Mouse (Mus musculus): ENCODE results near the gene Wdr53. TPM values are rescaled to one million over a fixed set of nuclear protein-coding genes. Genes with fewer than 3 reads are reported as not detected.
A peak's percentile ranks its signal among the peaks of the same experiment; 100 is the strongest.

Wdr53 gene
- polyA plus RNA-seq (2014; fragmentation: Nextera tagmentation; extraction: Ambion mirVana): 17.3 and 20.4 TPM in 2 replicates

- Histone ChIP-seq H3K9ac (peak within 1 kb of the TSS; percentile 87), H3K27me3 (ENCODE audit: insufficient read depth, low read length) (no peaks in the 10 kb centered on the region), H3K4me3 (ENCODE audit: low read depth, low read length) (peak within 1 kb of the TSS; percentile 83), H3K27ac (ENCODE audit: low read depth) (peak within 1 kb of the TSS; percentile 95), H3K9me3 (ENCODE audit: low read depth, low read length) (no peaks in the 10 kb centered on the region), H3K4me2 (peak within 1 kb of the TSS; percentile 71), H3K36me3 (ENCODE audit: insufficient read depth) (peaks cover 4% of the 10 kb centered on the region; the same call in 1 of the 2 replicates), H3K4me1 (ENCODE audit: insufficient read depth) (peaks cover 8% of the 10 kb centered on the region; the same call in 1 of the 2 replicates)
- no peak for TF ChIP-seq CTCF (IDR thresholded peaks at IDR 0.05; ENCODE audit: low read depth)
- DNase-seq (peak; percentile 97), ATAC-seq (ENCODE audit: insufficient read depth) (peak; percentile 99)
- WGBS: under 1% methylated on average over 48 of the region's 48 CpGs
Observed at GRCm38 (mm10) chr16:32246952-32247370, at the start of gene Wdr53, which contains the start of gene Fbxo45. Gene Wdr53, plus strand, starts transcription at chr16:32247227. Gene Fbxo45, minus strand, starts transcription at chr16:32247158.

DNA sequence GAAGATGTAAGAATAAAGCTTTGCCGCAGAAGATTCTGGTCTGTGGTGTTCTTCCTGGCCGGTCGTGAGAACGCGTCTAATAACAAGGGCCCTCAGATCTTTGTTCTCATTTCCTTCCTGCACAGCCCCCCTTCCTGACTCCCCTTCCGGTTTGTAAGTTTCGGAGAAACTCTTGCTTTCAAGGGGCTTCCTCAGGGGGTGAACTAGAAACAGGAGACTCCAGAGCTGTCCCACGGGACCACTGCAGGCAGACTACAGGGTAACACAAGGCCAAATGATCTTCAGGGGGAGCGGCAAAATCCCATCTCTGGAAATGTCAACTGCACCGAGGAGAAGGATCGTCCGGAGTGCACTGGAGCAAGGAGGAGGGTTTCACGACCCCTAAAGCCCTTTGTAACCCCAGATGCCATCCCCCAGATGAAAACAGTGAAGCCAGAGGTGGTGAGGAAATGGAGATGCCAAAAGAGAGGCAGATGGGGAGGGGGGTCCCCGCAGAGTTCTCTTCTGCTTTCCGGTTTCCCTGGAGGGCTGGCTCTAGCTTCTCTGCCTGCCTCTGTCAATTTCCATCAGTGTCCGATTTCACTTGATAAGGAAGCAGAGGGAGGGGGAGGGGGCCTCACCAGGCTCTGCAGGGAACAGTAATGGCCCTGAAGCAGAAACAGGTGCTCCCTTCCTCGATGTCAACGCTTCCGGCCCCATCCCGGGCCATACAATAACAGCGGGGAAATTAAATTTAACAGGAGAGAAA is 46.6 kb upstream of the Wdr53 start:
- 46% methylated on average over 21 of the region's 21 CpGs for WGBS
- ATAC-seq (ENCODE audit: insufficient read depth) (peak; percentile 54; the same call in 1 of the 2 replicates), DNase-seq (peak; percentile 64)
- peak overlapping the region; percentile 46 for H3K4me2 ChIP-seq
- H3K4me1 ChIP-seq (ENCODE audit: insufficient read depth): no peaks in the 10 kb centered on the region
- no peak for TF ChIP-seq CTCF (IDR thresholded peaks at IDR 0.05; ENCODE audit: low read depth)
- no peaks in the 10 kb centered on the region for H3K27me3 ChIP-seq (ENCODE audit: insufficient read depth, low read length)
- peak overlapping the region; percentile 23 for H3K4me3 ChIP-seq (ENCODE audit: low read depth, low read length)
- H3K27ac ChIP-seq (ENCODE audit: low read depth): peak overlapping the region; percentile 81
- H3K36me3 ChIP-seq (ENCODE audit: insufficient read depth): no peaks in the 10 kb centered on the region
- peak overlapping the region; percentile 34; the same call in 1 of the 2 replicates for H3K9ac ChIP-seq
- H3K9me3 ChIP-seq (ENCODE audit: low read depth, low read length): no peaks in the 10 kb centered on the region

GRCm38 (mm10) chr16:32201004-32201325 is 46.1 kb upstream of the Wdr53 start:
- Histone ChIP-seq H3K4me1 (ENCODE audit: insufficient read depth) (no peaks in the 10 kb centered on the region), H3K4me2 (no peak overlapping the region), H3K9me3 (ENCODE audit: low read depth, low read length) (no peaks in the 10 kb centered on the region), H3K27ac (ENCODE audit: low read depth) (peak overlapping the region; percentile 20; the same call in 1 of the 2 replicates), H3K36me3 (ENCODE audit: insufficient read depth) (no peaks in the 10 kb centered on the region), H3K4me3 (ENCODE audit: low read depth, low read length) (no peak overlapping the region), H3K9ac (no peak overlapping the region), H3K27me3 (ENCODE audit: insufficient read depth, low read length) (no peaks in the 10 kb centered on the region)
- ATAC-seq (ENCODE audit: insufficient read depth) (peak; percentile 28; the same call in 1 of the 2 replicates), DNase-seq (no peak)
- WGBS: 55% methylated on average over 9 of the region's 9 CpGs
- TF ChIP-seq CTCF (IDR thresholded peaks at IDR 0.05; ENCODE audit: low read depth): no peak

DNA sequence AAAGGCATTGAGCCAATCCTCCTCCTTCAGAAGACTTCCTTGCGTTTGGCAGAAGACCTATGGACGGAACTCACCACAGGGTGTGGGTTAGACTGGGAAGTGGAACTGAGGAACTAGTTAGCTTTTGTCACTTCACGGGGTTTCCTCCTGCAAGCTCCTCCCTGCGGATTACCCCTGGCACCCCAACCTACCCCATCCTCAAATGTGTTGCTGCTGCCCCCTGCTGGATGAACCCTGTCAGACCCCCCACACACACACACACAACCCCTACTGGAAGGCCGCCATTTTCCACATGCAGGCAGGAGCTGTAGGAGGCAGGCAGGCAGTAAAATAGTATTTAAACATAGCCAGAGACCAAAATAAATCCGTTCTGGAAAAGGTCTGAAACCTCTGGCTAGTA is 44.3 kb upstream of the Wdr53 start:
- Histone ChIP-seq H3K27me3 (ENCODE audit: insufficient read depth, low read length) (no peaks in the 10 kb centered on the region), H3K9ac (no peak overlapping the region), H3K36me3 (ENCODE audit: insufficient read depth) (no peaks in the 10 kb centered on the region), H3K4me2 (no peak overlapping the region), H3K9me3 (ENCODE audit: low read depth, low read length) (no peaks in the 10 kb centered on the region), H3K27ac (ENCODE audit: low read depth) (no peak overlapping the region), H3K4me1 (ENCODE audit: insufficient read depth) (no peaks in the 10 kb centered on the region), H3K4me3 (ENCODE audit: low read depth, low read length) (no peak overlapping the region)
- WGBS: 76% methylated on average over 6 of the region's 6 CpGs
- peak; percentile 51 for TF ChIP-seq CTCF (IDR thresholded peaks at IDR 0.05; ENCODE audit: low read depth)
- DNase-seq (peak; percentile 23), ATAC-seq (ENCODE audit: insufficient read depth) (no peak)

- Histone ChIP-seq H3K27ac (ENCODE audit: low read depth) (no peak overlapping the region), H3K9ac (no peak overlapping the region), H3K4me2 (no peak overlapping the region), H3K4me1 (ENCODE audit: insufficient read depth) (no peaks in the 10 kb centered on the region), H3K4me3 (ENCODE audit: low read depth, low read length) (no peak overlapping the region), H3K27me3 (ENCODE audit: insufficient read depth, low read length) (no peaks in the 10 kb centered on the region), H3K36me3 (ENCODE audit: insufficient read depth) (no peaks in the 10 kb centered on the region), H3K9me3 (ENCODE audit: low read depth, low read length) (peaks cover 2% of the 10 kb centered on the region; the same call in 1 of the 2 replicates)
- no peak for ATAC-seq (ENCODE audit: insufficient read depth)
- 44% methylated on average over 3 of the region's 3 CpGs for WGBS
- TF ChIP-seq CTCF (IDR thresholded peaks at IDR 0.05; ENCODE audit: low read depth): 0 out of 2 replicates have a peak, but pooled peaks have one; percentile 18
- peak; percentile 20 for DNase-seq
Observed at GRCm38 (mm10) chr16:32204902-32205301, 42.1 kb upstream of the Wdr53 start.

DNA sequence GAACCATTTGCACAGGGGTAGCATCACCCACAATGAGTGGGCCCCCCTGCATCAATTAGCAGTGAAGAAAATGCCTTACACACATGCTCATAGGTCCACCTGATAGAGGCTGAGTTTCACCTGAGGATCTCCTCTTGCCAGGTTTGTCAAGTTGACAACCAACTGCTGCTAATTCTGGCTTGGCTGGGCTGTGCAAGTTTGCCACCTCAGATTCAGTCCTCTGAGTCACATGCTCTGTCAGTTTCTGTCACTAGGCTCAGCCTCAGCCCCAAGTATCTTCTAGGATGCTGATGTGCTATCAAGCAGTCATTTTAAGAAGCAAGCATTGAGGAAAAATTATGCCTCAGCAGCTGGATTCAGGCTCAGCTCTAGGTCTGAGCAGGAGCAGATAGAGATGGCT is 32.9 kb upstream of the Wdr53 start:
- TF ChIP-seq CTCF (IDR thresholded peaks at IDR 0.05; ENCODE audit: low read depth): no peak
- H3K4me2 ChIP-seq: no peak overlapping the region
- DNase-seq: no peak
- H3K27me3 ChIP-seq (ENCODE audit: insufficient read depth, low read length): no peaks in the 10 kb centered on the region
- H3K27ac ChIP-seq (ENCODE audit: low read depth): no peak overlapping the region
- ATAC-seq (ENCODE audit: insufficient read depth): no peak
- H3K9ac ChIP-seq: no peak overlapping the region
- H3K4me3 ChIP-seq (ENCODE audit: low read depth, low read length): no peak overlapping the region
- peaks cover 2% of the 10 kb centered on the region; the same call in 1 of the 2 replicates for H3K9me3 ChIP-seq (ENCODE audit: low read depth, low read length)
- H3K36me3 ChIP-seq (ENCODE audit: insufficient read depth): no peaks in the 10 kb centered on the region
- no peaks in the 10 kb centered on the region for H3K4me1 ChIP-seq (ENCODE audit: insufficient read depth)

- ATAC-seq (ENCODE audit: insufficient read depth) (no peak), DNase-seq (no peak)
- no peaks in the 10 kb centered on the region for H3K9me3 ChIP-seq (ENCODE audit: low read depth, low read length)
- no peak overlapping the region for H3K27ac ChIP-seq (ENCODE audit: low read depth)
- no peak overlapping the region for H3K9ac ChIP-seq
- no peak overlapping the region for H3K4me2 ChIP-seq
- no peaks in the 10 kb centered on the region for H3K36me3 ChIP-seq (ENCODE audit: insufficient read depth)
- 70% methylated on average over 17 of the region's 17 CpGs for WGBS
- H3K4me1 ChIP-seq (ENCODE audit: insufficient read depth): no peaks in the 10 kb centered on the region
- no peak overlapping the region for H3K4me3 ChIP-seq (ENCODE audit: low read depth, low read length)
- H3K27me3 ChIP-seq (ENCODE audit: insufficient read depth, low read length): no peaks in the 10 kb centered on the region
- TF ChIP-seq CTCF (IDR thresholded peaks at IDR 0.05; ENCODE audit: low read depth): no peak
Observed at GRCm38 (mm10) chr16:32214804-32215576, 32.0 kb upstream of the Wdr53 start.

Data from lung, embryonic 14.5 days (tissue).